Mouse (Mus musculus) spleen, adult 12 weeks (tissue): ENCODE measurements around the gene Fpgs.

Experiments used
- DNase-seq: peaks from one replicate; pipeline ENCODE4 v3.0.0; 2022; ENCODE audit warnings: low spot score

The Fpgs gene

GRCm38 (mm10) chr2:32671147-32671546 lies 32.8 kb downstream of the Fpgs start:
- DNase-seq, result no peak

- no peak for DNase-seq
Observed at GRCm38 (mm10) chr2:32669876-32670275, 34.1 kb downstream of the Fpgs start.

GRCm38 (mm10) chr2:32668176-32668575 lies 35.8 kb downstream of the Fpgs start:
- DNase-seq, result no peak

- no peak for DNase-seq
Observed at GRCm38 (mm10) chr2:32667775-32668174, 36.2 kb downstream of the Fpgs start.

GRCm38 (mm10) chr2:32665853-32666252 lies 38.1 kb downstream of the Fpgs start:
- DNase-seq, result no peak

- no peak for DNase-seq
Observed at GRCm38 (mm10) chr2:32665345-32665744, 38.6 kb downstream of the Fpgs start.

GRCm38 (mm10) chr2:32662291-32662690 lies 41.7 kb downstream of the Fpgs start:
- no peak for DNase-seq

- no peak for DNase-seq
Observed at GRCm38 (mm10) chr2:32661509-32662107, 42.3 kb downstream of the Fpgs start.

- DNase-seq, result no peak
Observed at GRCm38 (mm10) chr2:32658873-32659272, 45.1 kb downstream of the Fpgs start.

- no peak for DNase-seq
Observed at GRCm38 (mm10) chr2:32655826-32656225, 48.1 kb downstream of the Fpgs start.

- DNase-seq, result no peak
Observed at GRCm38 (mm10) chr2:32655394-32655744, 48.6 kb downstream of the Fpgs start.

- no peak for DNase-seq
Observed at GRCm38 (mm10) chr2:32654743-32655393, 49.1 kb downstream of the Fpgs start.

- no peak for DNase-seq
Observed at GRCm38 (mm10) chr2:32653764-32654163, 50.2 kb downstream of the Fpgs start.

- DNase-seq, result no peak
Observed at GRCm38 (mm10) chr2:32647366-32647765, 56.6 kb downstream of the Fpgs start.

- peak; percentile 14 for DNase-seq
Observed at GRCm38 (mm10) chr2:32646379-32647056, 57.4 kb downstream of the Fpgs start, which contains the start of gene Eng. Gene Eng (plus strand): TSS chr2:32646595.

GRCm38 (mm10) chr2:32645647-32646046 lies 58.3 kb downstream of the Fpgs start:
- DNase-seq, result no peak

- no peak for DNase-seq
Observed at GRCm38 (mm10) chr2:32644799-32645475, 59.0 kb downstream of the Fpgs start.

GRCm38 (mm10) chr2:32644083-32644482 lies 59.9 kb downstream of the Fpgs start:
- no peak for DNase-seq

GRCm38 (mm10) chr2:32642813-32643212 lies 61.1 kb downstream of the Fpgs start:
- DNase-seq, result no peak

GRCm38 (mm10) chr2:32641810-32642209 lies 62.1 kb downstream of the Fpgs start:
- DNase-seq, result no peak

GRCm38 (mm10) chr2:32640550-32641051 lies 63.3 kb downstream of the Fpgs start:
- no peak for DNase-seq

- DNase-seq, result no peak
Observed at GRCm38 (mm10) chr2:32639632-32640031, 64.3 kb downstream of the Fpgs start.
